Mouse (Mus musculus) regulatory T cell (primary cell): ENCODE results near the gene Kcnmb1.

Source experiments
- in situ Hi-C: fragments of 300-600 bp; cut with MboI, MseI; formaldehyde crosslinking; loops from one replicate; pipeline ENCODE4 v1.15.1; 2025; ENCODE audit warnings: high pct_unique_total_duplicates

Gene Kcnmb1

DNA sequence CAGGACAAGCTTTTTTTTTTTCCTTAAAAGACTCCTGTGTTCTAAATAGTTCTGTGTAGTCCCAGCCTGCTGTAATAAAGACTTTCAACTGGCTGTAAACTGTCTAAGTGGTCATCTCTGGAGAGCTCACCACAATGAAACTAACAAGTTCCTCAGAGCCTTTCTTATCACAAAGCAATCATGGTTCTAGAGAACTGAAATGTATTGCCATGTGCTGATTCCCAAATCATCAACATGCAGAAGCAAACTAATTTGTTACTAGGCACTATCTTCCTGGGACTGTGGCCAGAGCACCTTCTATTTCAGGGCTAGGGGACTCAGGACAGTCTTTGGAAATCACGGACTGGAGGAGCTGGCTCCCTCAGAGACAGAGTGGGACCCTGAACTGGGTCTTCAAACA is 19.2 kb upstream of the Kcnmb1 start:
- in situ Hi-C loops = loop anchor here (25.0 kb wide), 1 partner anchor 1869 kb away; no protein-coding TSS in a partner anchor

DNA sequence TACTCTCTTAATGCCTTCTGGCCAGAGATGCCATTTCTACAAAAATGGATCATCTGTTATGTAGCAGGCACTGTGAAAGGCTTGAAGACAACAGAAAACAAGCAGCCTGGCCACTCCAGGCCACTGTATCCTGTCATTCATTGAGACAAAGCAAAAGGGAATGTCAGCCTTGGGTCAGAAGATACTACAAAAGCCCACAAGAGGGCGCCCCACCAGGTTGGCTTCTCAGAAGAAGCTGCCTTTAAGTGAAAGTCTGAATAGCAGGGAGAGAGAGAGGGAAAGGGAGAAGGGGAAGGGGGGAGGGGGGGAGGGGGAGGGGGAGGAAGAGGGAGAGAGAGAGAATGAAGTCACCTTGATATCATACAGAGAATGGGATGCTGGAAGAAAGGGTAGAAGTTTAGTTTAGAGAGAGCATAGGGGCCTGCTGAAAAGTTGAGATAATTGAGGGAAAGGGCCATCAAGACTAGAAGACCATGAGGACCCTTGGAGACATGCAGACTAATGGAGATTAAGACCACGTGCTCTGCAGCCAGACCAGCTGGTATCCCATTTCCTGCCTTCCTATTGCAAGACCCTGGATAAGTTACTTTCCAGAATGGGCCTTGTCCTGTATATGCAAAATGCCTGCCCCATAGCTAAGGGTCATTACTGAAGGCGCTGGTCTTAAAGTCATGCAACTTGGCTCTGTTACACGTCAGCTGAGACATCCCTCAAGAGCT is 18.6 kb upstream of the Kcnmb1 start:
- in situ Hi-C loops = loop anchor here (25.0 kb wide), 1 partner anchor 1868 kb away; no protein-coding TSS in a partner anchor

DNA sequence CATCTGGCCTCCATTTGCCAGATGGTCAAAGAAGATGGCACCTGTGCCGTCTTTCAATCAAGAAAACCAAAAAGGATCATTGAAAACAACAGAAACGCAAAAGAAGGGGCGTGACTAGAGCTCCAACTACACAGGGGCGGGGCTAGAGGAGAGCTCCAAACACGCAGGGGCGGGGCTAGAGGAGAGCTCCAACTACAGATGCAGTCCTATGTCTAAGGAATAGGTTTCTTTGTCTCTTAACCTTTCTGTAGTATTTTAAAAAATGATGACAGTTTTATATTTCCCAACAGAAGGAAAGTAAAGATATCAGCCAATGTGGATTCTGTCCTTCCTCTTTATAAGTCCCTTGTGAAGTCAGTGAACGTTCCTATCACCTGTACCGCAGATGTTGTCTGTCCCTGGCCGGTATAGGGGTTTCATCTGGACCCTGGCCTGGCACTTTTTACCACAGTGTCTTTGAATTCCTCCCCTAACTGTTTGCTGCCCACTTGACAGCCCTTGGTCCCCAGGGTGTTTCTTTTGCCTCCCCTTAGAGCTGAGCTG is 18.0 kb upstream of the Kcnmb1 start:
- in situ Hi-C loops = loop anchor here (25.0 kb wide), 1 partner anchor 1867 kb away; no protein-coding TSS in a partner anchor

DNA sequence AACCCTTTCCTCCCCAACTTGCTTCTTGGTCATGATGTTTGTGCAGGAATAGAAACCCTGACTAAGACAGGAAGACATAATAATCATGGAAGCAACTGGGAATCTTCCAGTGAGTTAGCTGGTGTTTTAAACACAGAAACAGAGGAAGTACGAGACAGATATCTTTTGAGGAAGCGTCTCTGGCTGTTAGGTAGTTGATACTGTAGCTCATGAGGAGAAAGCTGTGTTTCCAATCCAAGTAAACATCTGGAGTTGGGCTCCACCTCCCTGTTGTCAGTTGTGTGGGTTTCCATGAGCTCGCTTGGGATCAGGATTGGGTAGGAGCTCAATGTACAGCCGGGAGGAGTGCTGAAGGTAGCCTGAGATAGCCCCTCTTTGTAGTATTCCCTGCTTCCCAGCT is 16.3 kb upstream of the Kcnmb1 start:
- in situ Hi-C loops = loop anchor here (25.0 kb wide), 1 partner anchor 1866 kb away; no protein-coding TSS in a partner anchor

DNA sequence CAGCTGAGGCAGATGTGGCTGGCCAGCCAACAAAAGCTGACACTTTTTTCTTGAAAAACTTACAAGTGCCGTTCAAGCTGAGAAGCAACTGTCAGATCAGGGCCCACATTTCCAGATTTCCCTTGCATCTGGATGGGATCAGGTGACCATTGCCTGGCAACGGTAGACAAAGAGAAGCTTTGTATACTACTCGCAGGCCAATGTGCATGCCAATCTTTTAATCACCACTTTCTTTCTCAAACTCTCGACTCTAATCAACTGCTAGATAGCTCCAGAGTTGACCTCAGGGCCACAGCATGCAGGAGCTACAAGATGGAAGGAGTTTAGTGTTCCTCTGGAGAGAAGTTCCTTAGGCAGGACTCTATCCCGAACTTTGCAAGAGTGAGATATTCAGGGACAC is 11.7 kb upstream of the Kcnmb1 start:
- in situ Hi-C loops = loop anchor here (10.0 to 25.0 kb wide), 2 partner anchors 264 to 761 kb away; no protein-coding TSS in a partner anchor

DNA sequence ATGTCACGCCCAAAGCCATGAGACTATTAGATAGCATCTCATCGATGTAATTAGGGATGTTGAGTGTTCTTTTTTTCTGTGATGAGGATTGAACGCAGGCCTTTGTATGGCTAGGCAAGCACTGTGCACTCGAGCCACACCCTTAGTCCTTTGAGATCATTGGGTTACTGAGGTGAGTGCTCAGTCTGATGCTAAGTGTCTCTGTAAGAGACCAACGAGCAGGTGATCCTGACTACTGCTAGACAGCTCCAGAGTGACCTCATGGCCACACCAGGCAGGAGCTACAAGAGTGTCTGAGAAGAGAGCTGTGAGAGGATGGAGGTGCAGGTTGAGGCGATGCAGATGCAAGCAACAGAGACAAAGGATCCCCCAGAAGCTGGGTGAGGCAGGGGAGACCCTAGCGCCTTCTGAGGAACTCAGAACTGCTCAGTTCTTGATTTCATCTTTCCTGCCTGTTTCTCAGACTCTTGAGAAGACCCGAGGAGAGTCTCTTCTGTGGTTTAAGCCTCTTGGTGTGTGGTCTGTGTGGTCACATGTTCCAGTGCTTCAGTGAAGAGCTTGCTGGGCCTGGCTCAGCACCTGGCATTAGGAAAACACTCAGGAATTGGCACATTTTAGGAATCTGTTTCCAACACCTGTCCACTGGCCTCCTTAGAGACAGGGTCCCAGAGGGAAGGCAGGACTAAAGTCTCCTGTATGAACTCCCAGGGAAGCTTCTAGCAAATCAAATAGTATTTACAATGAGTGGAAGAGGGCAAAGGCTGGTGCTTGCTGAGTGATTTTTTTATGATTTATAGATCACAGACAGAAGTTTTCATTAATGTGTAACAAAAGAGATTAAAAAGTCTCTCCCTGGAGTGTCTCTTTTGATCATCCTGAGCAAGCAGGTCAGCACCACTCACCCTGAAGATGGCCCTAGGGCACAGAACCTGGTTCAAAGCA is 10.9 kb upstream of the Kcnmb1 start:
- in situ Hi-C loops = loop anchor here (10.0 to 25.0 kb wide), 2 partner anchors 263 to 760 kb away; no protein-coding TSS in a partner anchor

DNA sequence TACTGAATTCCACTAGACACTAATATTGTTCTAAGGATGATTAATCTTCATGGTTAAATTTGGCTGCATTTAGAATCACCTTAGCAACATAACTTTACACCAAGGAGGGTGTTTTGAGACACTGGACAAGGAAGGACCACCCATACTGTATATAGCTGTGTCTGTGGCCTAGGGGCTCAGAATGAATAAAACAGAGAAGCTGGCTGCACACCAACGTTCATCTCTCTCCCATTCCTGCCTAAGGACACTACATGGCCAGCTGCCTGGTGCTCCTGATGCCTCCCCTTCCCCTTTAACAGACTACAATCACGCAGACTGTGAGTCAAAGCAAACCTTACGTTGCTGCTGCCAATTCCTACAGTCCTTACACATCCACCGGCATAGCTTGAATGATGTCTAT is 6.8 kb upstream of the Kcnmb1 start:
- in situ Hi-C loops = loop anchor here (5.0 to 25.0 kb wide), 3 partner anchors 46 to 756 kb away; no protein-coding TSS in a partner anchor

DNA sequence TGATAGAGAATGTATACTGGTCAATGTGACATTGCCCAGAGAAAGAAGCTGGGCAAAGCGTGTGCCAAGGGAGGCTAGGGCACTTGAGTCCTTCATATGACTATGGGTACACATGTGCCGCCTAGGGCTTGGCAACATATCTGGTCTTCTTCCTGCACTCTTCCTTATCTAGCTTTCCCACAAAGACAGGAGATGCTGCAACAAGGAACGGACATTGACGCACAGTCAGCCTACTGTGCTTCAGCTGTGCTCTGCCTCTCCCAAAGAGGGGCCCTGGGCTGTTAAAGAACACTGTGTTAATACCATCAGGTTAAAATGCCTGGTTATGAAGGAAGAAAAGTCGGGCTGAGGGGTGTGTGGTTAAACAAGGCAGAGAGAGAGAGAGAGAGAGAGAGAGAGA is 6.2 kb upstream of the Kcnmb1 start:
- in situ Hi-C loops = loop anchor here (5.0 to 25.0 kb wide), 3 partner anchors 46 to 756 kb away; no protein-coding TSS in a partner anchor

DNA sequence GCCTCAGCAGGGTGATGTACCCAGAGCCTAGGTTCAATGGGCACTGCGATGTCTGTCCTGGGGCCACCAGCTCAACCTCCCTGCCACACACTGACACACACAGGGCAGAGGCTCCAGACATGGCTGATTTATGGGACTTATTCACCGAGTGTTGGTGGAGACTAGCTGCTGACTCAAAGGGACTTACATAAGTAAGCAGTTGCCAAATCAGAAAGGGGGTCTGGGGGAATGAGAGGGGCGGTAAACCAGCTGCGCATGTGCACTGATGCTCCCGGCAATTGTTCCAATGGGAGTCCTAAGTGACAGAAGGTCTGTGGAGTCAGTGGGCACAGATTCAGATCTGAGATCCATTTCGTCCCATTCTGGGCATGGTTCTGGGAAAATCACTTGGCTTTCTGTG is 5.2 kb upstream of the Kcnmb1 start:
- in situ Hi-C loops = loop anchor here (5.0 to 25.0 kb wide), 3 partner anchors 45 to 755 kb away; no protein-coding TSS in a partner anchor

DNA sequence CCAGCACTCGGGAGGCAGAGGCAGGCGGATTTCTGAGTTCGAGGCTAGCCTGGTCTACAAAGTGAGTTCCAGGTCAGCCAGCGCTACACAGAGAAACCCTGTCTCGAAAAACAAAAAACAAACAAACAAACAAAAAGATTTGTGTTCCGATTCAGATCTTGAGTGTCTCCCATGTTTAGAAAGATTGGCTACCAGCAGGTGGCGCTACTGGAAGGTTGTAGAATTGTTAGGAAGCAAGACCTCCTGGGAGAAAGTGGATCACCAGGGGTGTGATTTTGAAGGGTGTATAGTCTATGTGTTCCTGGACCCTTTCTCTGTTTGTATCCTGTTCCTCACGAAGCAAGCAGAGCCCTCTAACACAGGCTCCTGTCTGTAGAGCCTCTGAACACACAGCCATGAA is 4.1 kb upstream of the Kcnmb1 start:
- in situ Hi-C loops = loop anchor here (5.0 to 25.0 kb wide), 3 partner anchors 44 to 754 kb away; no protein-coding TSS in a partner anchor

DNA sequence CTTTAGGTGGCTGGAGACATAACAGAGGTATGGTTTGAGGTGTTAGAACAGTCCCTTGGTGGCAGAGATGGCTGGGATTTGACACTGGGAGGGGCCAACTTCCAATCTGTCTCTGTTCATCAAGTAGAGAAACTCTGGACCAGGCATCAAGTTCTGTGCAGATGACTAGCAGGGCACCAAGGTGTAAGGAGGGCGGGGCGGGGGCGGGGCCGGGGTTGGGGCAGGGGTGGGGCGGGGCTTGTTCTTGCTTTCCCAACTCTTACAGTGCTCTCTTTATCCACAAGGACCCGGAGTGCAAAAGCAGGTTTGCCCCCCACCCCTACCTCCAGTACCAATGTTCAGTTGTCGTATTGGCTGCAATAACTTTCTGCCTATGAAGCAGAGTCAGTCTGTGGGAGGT is 635 bp upstream of the Kcnmb1 start:
- in situ Hi-C loops = loop anchor here (25.0 kb wide), 1 partner anchor 750 kb away; no protein-coding TSS in a partner anchor

DNA sequence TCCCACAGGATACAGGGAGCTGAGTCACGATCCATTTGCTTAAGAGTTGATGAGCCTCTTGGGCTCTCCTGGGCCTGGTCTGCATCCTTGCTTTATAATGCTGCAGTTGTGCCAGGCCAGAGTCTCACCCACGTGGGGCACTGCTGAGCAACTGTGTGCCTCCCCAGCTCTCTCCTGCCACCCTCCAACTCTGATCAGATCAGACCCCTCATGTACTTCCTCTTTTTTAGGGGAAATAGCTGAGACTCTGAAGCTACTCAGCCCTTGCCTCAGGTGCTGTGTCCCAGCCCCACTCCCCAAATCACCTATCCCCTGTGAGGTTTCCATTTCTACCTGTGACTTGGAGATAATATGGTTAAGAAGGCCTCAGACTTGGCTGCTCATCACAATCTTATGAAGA is 2.6 kb downstream of the Kcnmb1 start:
- in situ Hi-C loops = loop anchor here (25.0 kb wide), 1 partner anchor 747 kb away; no protein-coding TSS in a partner anchor

DNA sequence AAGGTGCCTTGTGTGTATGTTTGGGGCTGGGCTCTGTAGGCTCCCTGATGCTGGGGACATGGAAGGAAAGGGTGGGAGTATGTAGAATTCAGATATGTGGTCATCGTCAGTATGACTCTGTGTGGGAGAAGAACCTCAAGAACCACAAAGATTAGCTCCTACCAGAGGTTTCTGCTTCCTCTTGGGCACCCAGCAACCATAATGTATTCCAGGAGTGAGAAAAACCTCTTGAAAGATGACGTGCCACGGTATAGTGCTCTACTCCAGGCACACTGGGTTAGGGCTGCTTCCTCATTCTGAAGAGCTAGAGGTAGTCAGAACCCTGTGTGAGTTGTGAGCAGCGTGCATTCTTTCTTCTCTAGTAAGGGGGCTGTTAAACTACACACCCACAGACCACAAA is 4.9 kb downstream of the Kcnmb1 start:
- in situ Hi-C loops = loop anchor here (25.0 kb wide), 1 partner anchor 745 kb away; no protein-coding TSS in a partner anchor

DNA sequence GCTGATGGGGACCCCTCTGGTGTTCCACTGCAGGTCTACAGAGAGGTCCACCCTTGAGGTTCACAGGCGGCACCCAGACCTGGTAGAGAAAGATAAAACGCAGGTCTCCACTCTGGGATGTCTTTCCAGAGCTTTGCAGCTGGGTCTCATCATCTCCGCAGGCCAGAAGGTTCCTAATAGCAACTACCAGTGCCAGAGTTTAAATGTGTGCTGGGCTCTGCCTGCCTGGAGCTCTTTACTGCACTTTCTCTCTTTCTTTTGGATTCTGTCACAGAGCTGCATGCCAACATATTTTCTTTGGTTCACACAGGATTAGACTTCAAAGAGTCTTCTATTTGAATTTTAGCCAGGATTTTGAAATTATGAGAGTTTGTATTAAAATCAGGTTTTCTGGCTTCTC is 6.4 kb downstream of the Kcnmb1 start:
- in situ Hi-C loops = loop anchor here (25.0 kb wide), 1 partner anchor 743 kb away; no protein-coding TSS in a partner anchor

DNA sequence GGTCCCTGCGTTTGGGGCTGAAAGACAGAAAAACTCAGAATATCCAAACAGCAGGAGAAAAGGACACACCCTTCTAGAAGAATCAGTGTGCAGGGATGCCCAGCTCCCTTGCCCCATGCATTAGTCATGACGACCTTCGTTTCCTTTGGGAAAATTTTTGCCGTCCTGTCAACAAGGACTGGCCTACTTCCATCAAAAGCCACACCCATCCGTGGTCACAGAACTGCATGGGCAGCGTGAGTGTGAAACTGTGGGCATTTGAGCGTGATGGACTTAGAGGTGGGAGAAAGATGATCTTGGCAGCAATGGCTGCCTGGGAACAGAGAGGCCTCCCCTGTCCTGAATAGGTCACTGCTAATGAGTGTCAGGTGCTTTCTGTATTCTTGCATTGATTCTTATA is 9.3 kb downstream of the Kcnmb1 start:
- in situ Hi-C loops = loop anchor here (25.0 kb wide), 1 partner anchor 740 kb away; no protein-coding TSS in a partner anchor

DNA sequence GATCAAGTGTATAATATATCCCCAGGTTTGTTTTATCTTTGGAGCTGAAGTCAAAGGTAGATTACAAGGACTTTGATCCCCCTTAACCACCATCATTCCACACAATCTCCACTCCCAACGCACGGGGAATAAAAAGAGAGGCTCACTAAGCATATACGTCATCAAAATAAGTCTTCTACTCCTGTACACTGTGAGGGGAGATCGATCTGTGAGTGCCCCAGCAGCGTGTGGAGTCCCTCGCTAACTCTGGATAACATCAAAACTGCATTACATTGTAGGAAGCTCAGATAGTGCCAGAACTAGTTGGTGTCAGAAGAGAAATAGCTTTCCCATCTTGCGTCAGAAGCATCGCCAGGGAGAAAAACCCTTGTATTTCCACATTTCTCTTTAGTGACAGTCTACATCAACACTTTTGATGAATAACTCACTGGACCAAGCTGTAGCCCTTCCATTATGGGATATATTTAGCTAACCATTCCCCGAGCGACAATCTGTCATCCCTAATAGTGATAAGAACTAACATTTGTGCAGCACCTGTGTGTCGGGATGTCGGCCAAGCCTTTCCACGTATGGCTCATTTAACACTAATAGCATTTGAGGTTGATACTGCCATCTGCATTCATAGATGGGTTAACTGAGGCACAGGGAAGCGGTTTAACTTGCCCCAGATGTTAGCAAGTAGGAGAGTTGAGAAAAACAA is 11.7 kb downstream of the Kcnmb1 start:
- in situ Hi-C loops = loop anchor here (5.0 to 25.0 kb wide), 2 partner anchors 233 to 738 kb away; partner anchors contain the start of gene Foxi1

DNA sequence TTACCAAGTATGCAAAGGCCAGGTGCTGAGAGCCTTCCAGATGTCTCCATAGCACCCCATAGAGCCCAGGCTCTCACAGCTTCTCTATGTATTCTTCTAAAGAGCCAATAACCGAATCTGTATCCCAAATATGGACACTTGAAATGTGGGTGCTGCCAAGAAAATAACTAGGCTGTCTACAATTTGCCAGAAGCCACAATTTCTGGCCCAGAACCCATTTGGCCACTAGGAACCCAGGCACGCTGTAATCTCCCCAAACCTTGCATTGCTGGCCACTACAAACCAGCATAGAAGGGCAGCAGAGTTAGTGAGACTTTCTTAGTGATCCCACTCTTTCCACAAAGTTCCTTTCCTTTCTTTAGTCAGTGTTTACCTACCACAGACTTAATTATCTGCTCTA is 12.3 kb downstream of the Kcnmb1 start:
- in situ Hi-C loops = loop anchor here (5.0 kb wide), 1 partner anchor 232 kb away; the partner anchor contains the start of gene Foxi1

DNA sequence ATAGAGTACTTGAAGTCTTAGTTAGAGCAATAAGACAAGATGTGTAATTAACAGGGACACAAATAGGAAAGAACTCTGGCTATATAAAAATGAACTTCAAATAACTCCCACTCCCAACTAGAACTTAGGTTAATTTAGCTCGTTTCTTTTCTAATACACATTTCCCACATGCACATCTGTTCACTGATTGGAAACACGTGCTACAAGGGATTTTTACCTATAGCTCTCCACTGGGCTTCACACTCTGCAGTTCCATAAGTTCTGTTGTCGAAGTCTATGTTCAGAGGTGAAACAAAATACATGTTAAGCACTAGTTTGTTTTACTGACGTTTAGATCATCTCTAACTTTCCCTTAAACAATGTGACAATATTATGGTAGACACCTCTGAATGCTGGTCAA is 17.3 kb downstream of the Kcnmb1 start:
- in situ Hi-C loops = no loop called here

DNA sequence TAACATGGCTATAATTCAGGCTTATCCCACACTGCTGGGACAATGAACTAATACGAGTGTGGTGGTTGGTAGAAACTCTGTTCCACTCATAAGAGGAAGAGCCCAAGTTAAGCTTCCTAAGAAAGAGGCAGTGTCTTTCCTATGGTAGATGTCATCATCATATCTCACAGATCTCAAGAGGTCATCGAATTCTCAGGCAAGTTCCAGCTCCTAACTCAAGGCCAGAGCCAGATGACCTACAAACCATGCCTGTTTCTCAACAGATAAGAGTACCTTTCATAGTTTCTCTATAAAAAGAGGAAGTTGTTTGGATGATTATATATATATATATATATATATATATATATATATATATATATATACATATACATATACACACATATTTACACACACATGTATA is 23.7 kb downstream of the Kcnmb1 start:
- in situ Hi-C loops = no loop called here

DNA sequence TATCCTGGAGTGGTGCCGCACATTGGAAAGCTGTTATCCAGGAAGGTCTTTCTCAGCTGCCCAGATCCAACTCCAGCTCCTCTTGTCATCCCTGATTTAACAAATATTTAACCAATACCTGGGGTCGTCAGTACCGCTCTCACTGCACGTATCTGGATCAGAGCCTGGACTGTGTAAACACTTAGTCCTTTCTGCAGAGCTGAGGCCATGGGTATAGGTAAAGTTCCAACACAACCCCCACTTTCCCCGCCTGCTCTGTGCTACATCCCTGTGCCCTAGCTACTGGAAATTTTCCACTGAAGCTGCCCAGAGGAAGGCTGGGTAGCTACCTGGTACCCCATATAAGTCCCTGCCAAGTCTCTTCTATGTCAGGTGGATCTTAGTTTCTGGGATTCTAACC is 27.2 kb downstream of the Kcnmb1 start:
- in situ Hi-C loops = no loop called here

DNA sequence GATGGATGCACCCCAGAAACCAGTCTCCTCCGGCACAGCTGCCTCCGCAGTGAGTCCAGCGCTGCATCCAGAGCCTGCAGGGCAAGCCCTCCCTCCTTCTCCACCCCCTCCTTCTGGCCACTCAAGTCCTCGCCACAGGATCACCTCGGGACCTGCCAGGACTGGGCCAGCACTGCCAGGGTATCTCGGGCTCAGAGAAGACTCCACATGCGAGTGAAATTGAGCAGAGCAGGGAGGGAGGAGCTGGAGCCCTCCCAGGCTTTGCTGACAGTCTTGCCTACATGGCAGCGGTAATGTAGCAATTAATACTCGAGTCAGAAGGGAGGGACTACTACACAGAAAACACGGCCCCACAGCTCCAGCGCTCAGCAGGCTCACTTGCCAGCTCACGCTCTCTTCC is 30.1 kb downstream of the Kcnmb1 start, which contains the start of gene Kcnip1:
TSS of gene Kcnip1 (minus strand) at position 215 of the 400 bp plus-strand sequence.
- in situ Hi-C loops = no loop called here
